Mouse (Mus musculus) layer of hippocampus, postnatal 36 days (tissue): ENCODE results near the gene Lyrm1. TPM values are rescaled to one million over a fixed set of nuclear protein-coding genes. Genes with fewer than 3 reads are reported as not detected.

Experiments
- DNase-seq, 2 experiments: peaks; one replicate each; pipeline ENCODE4 v3.0.0; 2022
- total RNA-seq, 2 experiments: library from RNA; stranded (reverse); gene quantifications; 2 replicates each; pipeline ENCODE4 v1.2.3; 2021

Gene Lyrm1
- total RNA-seq, 2 experiments from 2014 or later: 11.5 to 12.6 TPM

DNA sequence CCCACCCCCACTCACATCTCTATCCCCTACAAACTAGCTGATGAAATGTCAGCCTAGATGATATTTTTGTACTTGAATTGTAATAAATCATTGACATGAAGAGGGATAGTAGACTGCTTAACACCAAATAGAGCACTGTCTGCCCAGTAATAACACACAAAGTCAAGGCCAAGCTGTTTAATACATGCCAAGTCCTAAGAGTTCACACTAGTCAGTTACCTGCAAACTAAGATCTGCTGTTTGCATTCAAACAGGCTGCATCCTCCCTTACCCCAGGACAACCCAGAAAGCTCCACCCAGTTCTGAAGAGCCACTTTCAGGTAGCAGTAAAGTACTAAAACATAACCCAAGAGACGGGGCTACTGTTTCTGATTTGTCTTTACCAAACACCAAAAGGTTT, 3.5 kb upstream of the Lyrm1 start:
- DNase-seq: no peak

DNA sequence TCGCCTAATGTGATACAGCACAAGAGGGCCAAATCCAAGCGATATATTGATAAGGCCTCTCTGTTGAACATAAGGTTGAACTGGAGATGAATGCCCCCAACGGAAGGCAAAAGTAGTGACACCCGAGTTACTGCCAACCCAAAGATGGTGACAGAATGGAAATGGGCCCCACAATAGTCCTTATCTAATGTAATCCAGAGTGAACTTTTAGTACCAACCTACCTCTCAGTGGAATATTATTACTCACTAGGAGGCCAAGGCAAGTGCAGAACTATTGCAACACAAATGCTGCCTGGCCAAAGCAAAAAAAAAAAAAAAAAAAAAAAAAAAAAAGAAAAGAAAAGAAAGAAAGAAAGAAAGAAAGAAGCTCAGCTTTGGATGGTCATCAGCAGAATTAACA, 2.9 kb upstream of the Lyrm1 start:
- DNase-seq: no peak

DNA sequence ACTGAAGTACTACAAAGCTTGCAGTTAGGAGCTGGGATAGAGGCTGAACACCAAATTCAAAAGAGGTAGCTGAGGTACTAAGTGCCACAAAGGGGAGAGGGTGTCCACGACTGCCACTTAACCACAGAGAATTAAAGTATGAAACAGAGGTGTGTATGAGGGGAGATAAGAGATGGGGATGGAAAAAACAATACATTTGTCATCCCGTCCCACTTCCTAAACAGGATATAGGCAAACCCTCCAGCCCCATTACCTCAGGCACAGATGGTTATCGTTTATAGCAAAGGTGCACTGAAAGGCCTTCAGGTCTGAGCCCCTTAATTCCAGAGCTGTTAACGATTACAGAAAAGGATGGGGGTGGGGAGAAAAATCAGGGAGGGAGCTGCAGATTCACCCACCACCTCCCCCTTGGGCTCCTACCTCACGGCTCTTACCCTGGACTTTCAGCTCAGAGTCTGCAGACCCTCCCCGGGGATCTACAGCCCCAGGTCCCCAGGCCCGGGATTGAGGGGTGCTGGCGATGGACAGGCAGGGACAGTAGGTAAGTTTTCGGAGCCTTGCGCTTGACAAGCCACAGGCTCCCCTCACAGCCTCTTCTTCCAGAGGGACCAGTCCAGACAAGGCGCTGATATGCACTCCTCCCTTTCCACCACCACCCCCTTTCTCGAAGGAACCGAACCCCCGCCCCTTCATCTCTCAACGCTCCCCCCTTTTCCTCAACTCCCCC, 680 bp upstream of the Lyrm1 start:
- DNase-seq: peak; percentile 39 to 44

DNA sequence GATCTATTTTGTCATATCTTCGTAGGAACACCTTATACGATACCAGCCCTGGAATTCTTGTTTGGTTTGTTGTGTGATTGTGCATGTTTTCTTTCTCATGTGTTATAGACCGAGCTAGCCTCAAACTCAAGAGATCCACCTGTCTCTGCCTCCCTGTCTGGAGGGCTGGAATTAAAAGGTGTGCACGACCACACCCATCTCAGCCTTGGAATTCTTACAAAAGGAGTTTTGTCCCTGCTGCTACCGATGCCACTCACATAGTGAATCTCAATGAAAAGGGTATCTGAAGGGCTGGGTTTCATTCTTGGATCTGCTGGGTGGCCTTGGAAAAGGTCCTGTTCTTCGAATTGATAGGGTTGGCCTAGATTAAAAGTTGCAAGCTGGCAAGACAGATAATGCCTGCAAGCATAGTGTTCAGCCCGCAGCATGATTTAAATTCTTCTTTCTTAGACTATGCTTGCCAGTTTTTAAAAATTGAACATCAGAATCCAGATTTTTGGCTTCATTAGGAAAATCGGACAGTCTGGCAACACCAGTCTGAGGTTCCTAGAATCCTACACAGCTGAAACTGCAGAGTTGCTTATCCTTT, 2.0 kb downstream of the Lyrm1 start:
- DNase-seq: no peak

DNA sequence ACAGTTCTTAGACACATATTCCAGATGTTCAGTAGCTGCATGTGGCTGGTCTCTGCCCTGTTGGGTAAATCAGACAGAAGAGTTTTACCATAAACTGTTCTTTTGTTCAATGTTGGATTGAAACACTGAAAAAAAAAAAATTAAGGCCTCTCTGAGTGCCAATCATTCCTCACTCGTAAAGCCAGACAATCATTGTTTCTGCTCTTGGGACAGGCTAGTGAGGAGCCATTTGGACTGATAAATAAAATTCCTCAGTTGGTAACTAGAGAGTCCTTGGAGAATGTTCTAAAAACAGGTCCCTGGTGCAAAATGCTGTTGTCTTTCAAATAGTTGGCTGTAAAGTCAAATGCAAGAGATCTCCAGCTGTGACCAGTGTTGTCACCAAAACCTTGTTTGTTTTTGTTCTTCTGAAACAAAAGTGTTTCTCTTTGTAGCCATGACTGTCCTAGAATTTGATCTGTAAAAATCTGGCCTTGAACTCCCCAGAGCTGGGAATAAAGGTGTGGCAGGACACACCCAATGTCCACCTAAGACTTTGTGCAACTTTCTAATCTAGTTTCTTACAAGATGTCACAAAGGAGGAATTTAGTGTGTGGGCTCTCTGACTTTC, 2.7 kb downstream of the Lyrm1 start:
- no peak for DNase-seq

DNA sequence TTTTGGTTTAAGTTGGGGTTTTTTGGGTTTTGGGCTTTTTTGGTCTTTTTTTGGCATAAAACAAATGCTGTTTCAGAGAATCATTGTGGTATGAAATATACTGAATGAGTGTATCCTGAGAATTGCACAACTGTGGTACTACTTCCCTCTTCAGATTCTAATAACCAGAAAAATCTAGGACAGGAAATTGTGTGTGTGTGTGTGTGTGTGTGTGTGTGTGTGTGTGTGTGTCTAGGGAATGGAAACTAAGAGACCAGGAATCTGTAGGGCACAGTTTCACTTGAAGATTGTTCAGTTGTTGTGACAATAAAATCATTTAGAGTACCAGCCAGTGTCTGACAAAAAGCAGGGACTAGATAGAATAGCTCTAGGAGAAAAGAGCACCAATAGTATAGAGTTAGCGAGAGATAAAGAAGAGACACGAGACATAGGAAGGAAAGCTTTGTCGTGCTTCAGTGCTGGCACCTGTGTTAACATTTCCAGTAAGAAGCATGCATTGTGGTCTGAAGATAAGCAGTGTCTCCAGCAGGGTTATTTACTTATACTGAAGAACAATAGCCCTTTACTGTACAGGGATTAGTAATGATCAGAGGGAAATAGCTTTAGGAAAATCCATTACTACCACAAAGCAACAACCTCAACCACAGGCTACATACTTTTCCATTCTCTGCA, 3.9 kb downstream of the Lyrm1 start:
- no peak for DNase-seq

DNA sequence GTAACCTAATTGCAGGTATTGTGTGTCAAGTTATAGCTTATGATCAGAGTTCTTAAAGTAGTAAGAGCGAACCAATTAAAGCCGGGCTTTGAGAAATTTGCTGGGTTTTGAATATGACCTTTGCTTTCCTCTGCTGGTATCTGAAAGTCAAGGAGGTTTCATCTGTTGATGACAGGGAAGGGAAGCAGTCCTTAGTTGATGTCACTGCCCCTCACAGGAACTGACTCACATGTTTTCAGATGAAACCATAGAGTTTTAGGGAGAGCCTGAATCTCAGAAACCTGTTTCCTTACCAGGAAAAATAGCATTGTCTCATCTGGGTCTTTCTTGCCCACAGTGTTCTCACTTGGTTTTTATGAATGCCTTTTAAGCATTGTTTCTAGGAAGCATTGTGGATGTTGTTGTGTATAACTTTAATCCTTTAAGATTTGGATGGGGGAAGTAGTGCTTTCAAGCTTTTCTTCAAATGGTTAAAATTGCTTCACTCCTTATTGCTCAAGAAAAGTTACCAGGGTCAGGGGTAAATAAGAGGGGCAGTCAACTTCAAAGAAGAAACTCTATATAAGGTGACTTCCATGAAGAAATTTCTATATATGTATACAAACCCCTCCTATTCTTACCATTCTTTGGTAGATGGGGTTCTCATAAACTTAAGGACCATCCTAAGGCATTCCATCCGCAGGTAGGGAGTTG, 11.0 kb downstream of the Lyrm1 start:
- DNase-seq: no peak

DNA sequence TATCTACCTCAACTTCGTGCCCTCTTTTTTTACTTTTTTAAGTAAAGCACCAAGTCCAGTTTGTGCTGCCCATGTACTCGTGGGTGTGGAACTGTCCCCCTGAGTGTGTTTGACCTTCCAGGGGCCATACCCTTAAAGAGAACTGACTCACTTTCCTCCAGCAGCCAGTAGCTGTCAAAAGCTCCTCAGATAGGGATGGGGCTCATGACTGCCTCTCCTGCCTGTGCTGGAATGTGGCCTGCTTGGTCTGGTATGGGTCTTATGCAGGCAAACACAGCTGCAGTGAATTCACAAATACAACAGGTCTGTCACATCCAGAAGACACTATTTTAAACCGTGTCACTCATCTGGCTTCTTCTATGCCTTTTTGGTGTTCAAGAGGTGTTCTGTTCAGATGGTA, 16.1 kb downstream of the Lyrm1 start:
- no peak for DNase-seq

DNA sequence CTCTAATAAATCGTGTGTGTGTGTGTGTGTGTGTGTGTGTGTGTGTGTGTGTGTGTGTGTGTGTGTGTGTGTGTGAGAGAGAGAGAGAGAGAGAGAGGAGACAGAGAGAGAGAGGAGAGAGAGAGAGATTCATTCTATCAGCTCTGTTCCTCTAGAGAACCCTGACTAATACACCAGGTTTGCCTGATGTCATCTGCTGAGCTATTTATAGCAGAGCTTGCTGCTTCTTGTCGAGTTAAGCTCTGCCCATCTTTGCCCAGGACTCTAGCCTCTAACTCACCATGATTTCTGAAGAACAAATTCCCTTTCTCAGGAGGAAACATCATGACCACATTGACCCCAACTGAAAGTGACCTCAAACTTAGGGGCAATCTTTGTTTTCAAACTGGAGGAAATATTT, 24.8 kb downstream of the Lyrm1 start:
- no peak for DNase-seq

DNA sequence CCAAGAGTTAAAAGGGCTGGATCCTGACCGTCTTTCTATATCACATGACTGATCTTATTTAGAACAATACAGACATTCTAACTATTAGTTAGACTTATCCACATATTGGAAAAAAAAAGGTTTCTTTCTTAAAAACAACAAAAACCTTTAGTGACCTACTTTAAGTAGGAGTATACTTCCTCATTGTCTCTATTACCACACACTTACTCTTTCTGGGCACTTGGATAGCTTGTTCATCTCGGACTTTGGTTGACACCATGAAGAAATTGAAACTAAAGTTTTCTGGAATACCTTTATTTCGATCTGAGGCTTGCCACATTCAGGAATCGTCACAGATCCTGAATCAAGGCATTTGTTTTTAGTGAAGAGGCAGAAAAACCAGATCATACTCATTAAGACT, 25.4 kb downstream of the Lyrm1 start:
- no peak for DNase-seq

DNA sequence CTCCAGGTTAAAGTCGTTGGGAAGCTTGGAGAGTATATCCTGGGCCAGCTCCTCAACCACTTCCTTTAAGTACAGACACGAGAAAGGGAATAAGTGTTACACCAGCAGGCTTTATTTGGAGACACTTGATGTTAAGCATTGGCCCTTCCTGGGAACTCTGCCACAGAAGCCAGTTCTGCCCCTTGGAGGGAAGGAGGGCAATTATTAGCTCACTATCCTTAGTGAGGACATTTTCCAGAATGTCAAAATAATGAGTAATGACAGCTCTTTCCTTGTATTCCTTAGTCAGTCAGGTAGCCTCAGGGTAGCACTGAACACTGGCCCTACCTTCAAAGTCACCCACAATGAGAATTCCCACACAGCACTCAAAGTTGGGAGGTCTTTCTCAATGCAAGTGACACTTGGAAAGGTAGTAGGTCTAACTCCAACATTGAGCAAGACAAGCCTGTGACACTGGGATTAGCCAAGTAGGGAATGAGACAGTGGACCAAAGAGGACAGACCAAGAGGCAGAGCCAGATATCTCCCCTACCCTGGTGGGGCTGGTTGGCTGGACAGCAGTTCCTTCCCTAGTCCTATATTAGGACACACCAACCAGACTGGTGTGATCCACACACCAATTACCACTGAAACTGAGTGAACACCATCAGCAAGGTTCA, 33.3 kb downstream of the Lyrm1 start:
- DNase-seq: no peak

DNA sequence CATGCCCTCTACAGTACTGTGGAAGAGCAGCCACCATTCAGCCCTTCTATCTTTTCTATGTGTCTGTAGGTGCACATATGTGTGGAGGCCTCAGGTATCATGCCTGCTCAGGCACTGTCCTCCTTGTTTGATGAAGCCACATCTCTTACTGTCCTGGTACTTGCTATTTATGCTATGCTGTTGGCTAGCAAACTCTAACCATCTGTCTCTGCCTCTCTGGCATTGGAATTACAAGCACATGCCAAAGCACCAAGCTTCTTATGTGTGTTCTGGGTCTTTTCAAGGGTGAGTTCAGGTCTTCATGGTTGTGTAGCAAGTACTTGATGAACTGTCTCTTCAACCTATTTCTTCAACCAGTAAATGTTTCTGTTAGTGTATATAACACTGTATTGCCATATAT, 40.7 kb downstream of the Lyrm1 start:
- DNase-seq: no peak

DNA sequence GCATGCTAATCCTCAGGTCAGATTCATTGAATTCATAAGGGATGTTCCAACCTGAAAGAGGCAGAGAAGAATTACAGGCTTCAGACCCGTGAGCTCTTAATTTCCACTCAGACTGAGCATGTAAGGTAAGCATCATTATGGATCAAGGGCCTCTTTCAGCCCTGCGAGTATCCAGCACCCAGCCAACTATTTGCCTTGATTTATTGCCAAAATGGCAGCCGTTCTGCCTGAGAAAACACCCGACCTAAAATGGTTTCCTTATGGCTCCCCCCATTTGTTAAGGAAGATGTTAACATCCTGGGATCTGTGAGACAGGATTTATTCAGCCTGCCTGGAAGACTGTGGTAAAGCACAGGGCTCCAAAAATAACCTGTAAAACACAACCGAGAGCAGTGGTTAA, 41.4 kb downstream of the Lyrm1 start:
- no peak for DNase-seq

DNA sequence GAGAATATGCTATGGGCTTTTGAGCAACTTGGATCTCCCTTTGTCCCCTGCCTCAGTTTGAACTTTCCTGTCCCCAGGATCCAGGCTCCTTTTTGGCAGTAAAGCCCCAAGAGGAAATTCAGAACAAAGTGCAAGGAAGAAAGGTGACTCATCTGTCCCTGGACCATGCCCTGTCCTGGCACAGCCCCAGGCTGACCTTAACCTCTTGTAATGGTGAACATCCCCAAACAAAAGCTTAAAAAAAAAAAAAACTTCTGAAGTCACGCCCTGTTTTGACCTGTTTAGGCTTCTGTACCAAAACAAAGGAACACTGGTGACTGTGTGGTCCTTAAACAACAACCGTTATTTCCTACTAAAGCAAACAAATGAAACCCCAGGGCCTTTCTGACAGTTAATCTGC, 45.9 kb downstream of the Lyrm1 start:
- DNase-seq: no peak

DNA sequence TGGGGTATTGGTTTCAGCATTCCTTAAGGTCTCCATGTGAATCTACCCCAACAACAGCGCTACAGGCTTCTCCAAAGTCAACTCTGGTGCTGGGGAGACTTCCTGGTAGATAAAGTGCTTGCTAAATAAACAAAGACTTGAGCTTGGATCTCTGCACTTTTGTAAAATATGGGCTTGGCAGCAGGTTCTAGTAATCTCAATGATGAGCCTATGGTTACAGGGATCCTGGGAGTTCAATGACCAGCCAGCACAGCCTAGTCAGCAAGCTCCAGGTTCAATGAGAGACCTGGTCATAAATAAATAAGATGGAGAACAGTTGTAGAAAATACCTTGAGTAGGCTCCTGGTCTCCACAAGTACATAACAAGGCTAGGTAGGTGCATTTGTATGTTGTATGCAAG, 58.4 kb downstream of the Lyrm1 start:
- DNase-seq: no peak

DNA sequence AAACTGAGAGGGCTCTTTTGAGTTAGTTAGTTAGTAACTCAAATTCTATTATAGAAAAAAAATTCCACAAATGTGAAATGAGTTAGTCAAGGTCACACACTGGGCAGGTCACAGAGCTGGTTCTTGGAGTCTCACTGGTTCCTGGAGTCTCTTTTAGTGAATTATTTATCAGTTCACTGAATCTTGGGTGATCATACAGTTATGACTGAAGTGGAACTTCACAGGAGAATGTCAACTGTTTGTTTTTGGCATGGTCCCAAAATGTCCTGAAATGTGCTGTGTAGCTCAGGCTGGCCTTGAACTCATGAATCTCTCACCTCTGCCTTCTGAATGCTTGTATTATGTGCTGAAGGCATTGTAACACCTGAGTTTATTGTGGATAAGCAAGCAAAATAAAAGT, 61.8 kb downstream of the Lyrm1 start:
- no peak for DNase-seq

DNA sequence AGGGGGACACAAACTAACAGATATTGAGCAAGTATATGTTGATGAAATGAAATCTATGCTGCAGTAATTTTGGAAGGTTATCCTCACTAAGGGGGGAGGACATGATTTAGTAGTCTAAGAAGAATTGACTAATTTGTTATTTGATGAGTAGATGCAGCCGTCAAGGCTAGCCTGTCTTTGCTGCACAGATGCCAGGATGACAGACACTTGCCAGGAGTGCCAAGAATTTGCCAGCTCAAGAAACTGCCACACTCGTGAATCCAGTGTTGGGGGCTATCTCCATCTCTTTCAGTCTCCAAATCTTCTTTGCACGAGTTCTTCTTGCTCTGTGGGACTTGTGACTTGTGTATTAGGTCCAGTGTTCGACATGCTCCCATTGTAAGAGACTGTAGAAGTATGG, 63.4 kb downstream of the Lyrm1 start:
- DNase-seq: no peak

DNA sequence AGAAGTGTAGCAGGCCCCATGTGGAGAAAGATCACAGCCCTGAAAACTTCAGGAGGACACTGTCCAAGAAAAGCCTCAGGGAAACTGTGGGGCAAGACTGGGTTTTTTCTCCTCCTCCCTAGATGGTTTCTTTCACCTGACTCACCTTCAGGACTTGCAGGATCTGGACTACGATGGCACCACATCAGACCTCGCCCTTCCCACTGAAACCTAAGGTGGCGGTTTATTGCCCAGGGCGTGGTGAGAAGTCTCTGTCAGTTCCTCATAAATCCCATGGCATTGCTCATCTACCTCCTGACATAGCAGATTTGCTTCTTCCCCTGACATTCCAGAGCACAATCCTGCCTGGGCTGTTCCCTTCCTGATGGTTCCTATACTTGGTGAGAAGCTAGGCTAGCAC, 63.8 kb downstream of the Lyrm1 start:
- no peak for DNase-seq

DNA sequence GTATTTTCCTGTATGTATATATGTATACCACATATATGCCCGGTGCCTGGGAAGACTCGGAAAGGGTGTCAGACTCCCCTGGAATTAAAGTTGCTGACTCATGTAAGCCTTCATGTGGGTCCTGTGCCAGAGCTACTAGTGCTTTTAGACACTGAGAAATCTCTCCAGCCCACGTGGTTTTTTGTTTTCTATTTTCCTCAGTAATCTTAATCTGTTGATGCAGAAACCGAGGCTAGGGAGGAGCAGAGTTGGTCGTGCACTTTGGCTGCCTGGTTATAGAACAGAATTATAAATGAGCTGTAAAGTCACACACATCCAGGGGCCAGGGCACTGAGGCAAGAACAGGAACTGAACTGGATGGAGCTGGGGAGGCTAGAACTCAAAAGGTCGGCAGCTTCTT, 64.3 kb downstream of the Lyrm1 start:
- no peak for DNase-seq

DNA sequence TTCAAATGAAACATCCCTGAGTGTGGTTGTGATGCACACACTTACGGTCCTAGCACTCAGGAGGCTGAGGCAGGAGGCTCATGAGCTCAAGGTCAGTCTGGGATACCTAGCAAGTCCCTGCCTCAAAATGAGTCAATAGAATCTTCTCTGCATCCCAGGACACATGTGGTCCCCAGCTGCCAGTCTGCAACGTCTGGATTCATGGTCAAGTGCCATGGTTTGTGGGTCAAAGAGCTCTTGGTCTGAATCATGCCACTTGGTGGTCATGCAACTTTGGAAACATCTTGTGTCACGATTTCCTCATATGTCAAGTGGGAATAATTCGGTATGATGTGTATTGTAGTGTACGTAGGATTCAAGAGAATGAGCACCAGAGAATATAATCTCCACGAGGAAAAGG, 64.9 kb downstream of the Lyrm1 start:
- no peak for DNase-seq

DNA sequence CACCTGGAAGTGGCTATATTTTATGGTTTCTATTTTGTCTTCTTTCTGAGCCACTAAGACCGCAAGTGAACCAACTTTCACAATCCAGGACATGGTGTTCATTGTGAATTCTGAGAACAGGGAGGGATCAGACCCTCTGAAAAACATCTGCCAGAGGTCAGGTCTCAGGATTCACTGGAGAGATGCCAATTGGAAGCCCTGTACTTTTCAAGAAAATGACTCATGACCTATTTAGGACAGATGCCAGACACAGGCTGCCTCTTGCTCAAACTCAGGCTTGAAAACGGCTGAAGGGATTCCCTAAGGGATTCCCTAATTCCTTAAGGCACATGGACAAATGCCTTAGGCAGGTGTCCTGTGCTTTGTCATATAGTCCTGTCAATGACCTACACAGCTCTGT, 65.4 kb downstream of the Lyrm1 start:
- DNase-seq: no peak

DNA sequence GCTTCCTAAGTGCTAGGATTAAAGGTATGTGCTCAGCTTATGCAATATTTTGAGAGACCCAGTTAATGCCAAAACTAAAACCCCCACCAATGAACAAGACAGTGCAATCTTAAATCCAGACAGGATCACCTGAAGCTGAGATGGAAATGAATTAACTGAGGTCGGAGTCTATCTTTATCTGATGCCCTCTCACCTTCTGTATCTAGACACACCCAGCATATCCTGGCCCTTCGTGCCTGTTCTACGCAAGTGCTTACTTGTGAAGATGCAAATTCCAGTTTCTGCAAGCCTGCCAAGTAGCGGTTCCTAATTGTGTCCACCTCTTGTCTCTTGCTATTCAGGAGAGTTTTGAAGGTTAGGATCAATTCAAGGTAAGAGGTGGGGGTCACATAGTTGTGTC, 69.5 kb downstream of the Lyrm1 start:
- no peak for DNase-seq
